Mouse (Mus musculus) neural tube, embryonic 14.5 days (tissue): Measurements from ENCODE around the gene Dnah3. TPM values are rescaled to one million over a fixed set of nuclear protein-coding genes. Genes with fewer than 3 reads are reported as not detected.

ENCODE experiments used
- ATAC-seq: fragments of 200-750 bp; cut with Nextera tagmentation; 2 replicates; pipeline ENCODE4 v1.8.0; 2017; ENCODE audit warnings: low read depth, mild to moderate bottlenecking, moderate TSS enrichment, moderate library complexity
- H3K27ac ChIP-seq: fragments of 300-500 bp; sonication (generic); 2 replicates; pipeline ENCODE4 v1.5.1; 2014; ENCODE audit warnings: low read depth, mild to moderate bottlenecking, control low read depth, low read length, moderate library complexity, mixed read lengths
- H3K27me3 ChIP-seq: fragments of 300-500 bp; sonication (generic); 2 replicates; pipeline ENCODE4 v1.6.1; 2014; ENCODE audit warnings: low read length; ENCODE audit not compliant: control insufficient read depth, insufficient read depth
- H3K36me3 ChIP-seq: fragments of 300-500 bp; sonication (generic); 2 replicates; pipeline ENCODE4 v1.6.1; 2014; ENCODE audit warnings: low read length, mixed read lengths; ENCODE audit not compliant: control insufficient read depth, insufficient read depth
- H3K4me1 ChIP-seq: fragments of 300-500 bp; sonication (generic); 2 replicates; pipeline ENCODE4 v1.6.1; 2014; ENCODE audit warnings: low read length; ENCODE audit not compliant: control insufficient read depth, insufficient read depth
- H3K4me2 ChIP-seq: fragments of 300-500 bp; sonication (generic); 2 replicates; pipeline ENCODE4 v1.6.1; 2014; ENCODE audit warnings: mild to moderate bottlenecking, low read depth, low read length, control low read depth
- H3K4me3 ChIP-seq: fragments of 300-500 bp; sonication (generic); 2 replicates; pipeline ENCODE4 v1.5.1; 2014; ENCODE audit warnings: low read depth, low read length, control low read depth, mixed read lengths
- H3K9ac ChIP-seq: fragments of 300-500 bp; sonication (generic); replicated peaks from 2 replicates; pipeline ENCODE4 v1.6.1; 2014; ENCODE audit warnings: low read depth, mild to moderate bottlenecking, control low read depth, low read length, mixed read lengths
- H3K9me3 ChIP-seq: fragments of 300-500 bp; sonication (generic); 2 replicates; pipeline ENCODE4 v1.6.1; 2016; ENCODE audit warnings: low read length; ENCODE audit not compliant: control insufficient read depth
- WGBS: fragments of 180-500 bp; shearing (Covaris S2); extraction: QIAGEN DNeasy Blood & Tissue Kit; methylation state at CpG from one replicate; pipeline ENCODE4 v1.1.7; 2014; 5-methylcytosine and 5-hydroxymethylcytosine counted together
- polyA plus RNA-seq: library from polyadenylated mRNA; unstranded; fragments of >200 nt; fragmentation: Nextera tagmentation; extraction: Ambion mirVana; gene quantifications from 2 replicates; pipeline ENCODE4 v1.2.1, GENCODE M21; 2014

The Dnah3 gene
- polyA plus RNA-seq, 1 experiment from 2014 or later = not detected

GRCm38 (mm10) chr7:119965651-119966395, 129.3 kb downstream of the Dnah3 start:
- H3K9me3 ChIP-seq = no peaks in the 10 kb centered on the region
- H3K4me1 ChIP-seq = no peaks in the 10 kb centered on the region
- no peaks in the 10 kb centered on the region for H3K36me3 ChIP-seq
- H3K27me3 ChIP-seq = no peaks in the 10 kb centered on the region
- 91% methylated on average over 9 of the region's 9 CpGs for WGBS
- no peak for ATAC-seq
- no peak overlapping the region for H3K27ac ChIP-seq
- H3K4me3 ChIP-seq = no peak overlapping the region
- H3K9ac ChIP-seq = no peak overlapping the region
- no peak overlapping the region for H3K4me2 ChIP-seq

- no peaks in the 10 kb centered on the region for H3K27me3 ChIP-seq
These were observed 129.9 kb downstream of the Dnah3 start for GRCm38 (mm10) chr7:119965205-119965604.

DNA sequence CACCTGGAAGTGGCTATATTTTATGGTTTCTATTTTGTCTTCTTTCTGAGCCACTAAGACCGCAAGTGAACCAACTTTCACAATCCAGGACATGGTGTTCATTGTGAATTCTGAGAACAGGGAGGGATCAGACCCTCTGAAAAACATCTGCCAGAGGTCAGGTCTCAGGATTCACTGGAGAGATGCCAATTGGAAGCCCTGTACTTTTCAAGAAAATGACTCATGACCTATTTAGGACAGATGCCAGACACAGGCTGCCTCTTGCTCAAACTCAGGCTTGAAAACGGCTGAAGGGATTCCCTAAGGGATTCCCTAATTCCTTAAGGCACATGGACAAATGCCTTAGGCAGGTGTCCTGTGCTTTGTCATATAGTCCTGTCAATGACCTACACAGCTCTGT, 134.0 kb downstream of the Dnah3 start:
- Histone ChIP-seq H3K9ac (no peak overlapping the region), H3K27ac (no peak overlapping the region), H3K27me3 (no peaks in the 10 kb centered on the region), H3K9me3 (no peaks in the 10 kb centered on the region), H3K4me3 (no peak overlapping the region), H3K4me1 (no peaks in the 10 kb centered on the region), H3K36me3 (no peaks in the 10 kb centered on the region), H3K4me2 (no peak overlapping the region)
- WGBS = 59% methylated on average over 2 of the region's 2 CpGs
- no peak for ATAC-seq

More at GRCm38 (mm10) chr7:119965205-119965604, 129.9 kb downstream of the Dnah3 start:
- Histone ChIP-seq H3K9ac (no peak overlapping the region), H3K4me2 (no peak overlapping the region), H3K4me3 (no peak overlapping the region), H3K36me3 (no peaks in the 10 kb centered on the region), H3K4me1 (no peaks in the 10 kb centered on the region), H3K27ac (no peak overlapping the region), H3K9me3 (no peaks in the 10 kb centered on the region)
- 92% methylated on average over 4 of the region's 4 CpGs for WGBS
- no peak for ATAC-seq

GRCm38 (mm10) chr7:119960546-119960945, 134.5 kb downstream of the Dnah3 start:
- Histone ChIP-seq H3K9me3 (no peaks in the 10 kb centered on the region), H3K9ac (no peak overlapping the region), H3K4me2 (no peak overlapping the region), H3K36me3 (no peaks in the 10 kb centered on the region), H3K27ac (no peak overlapping the region), H3K27me3 (no peaks in the 10 kb centered on the region), H3K4me1 (no peaks in the 10 kb centered on the region), H3K4me3 (no peak overlapping the region)
- WGBS = 86% methylated on average over 6 of the region's 6 CpGs
- no peak for ATAC-seq

GRCm38 (mm10) chr7:119960006-119960405, 135.1 kb downstream of the Dnah3 start:
- Histone ChIP-seq H3K9me3 (no peaks in the 10 kb centered on the region), H3K4me3 (no peak overlapping the region), H3K27me3 (no peaks in the 10 kb centered on the region), H3K4me2 (no peak overlapping the region), H3K27ac (no peak overlapping the region), H3K4me1 (no peaks in the 10 kb centered on the region), H3K9ac (no peak overlapping the region), H3K36me3 (no peaks in the 10 kb centered on the region)
- WGBS = 83% methylated on average over 6 of the region's 6 CpGs
- no peak for ATAC-seq

GRCm38 (mm10) chr7:119959491-119959890, 135.6 kb downstream of the Dnah3 start:
- H3K27me3 ChIP-seq = no peaks in the 10 kb centered on the region
- H3K4me3 ChIP-seq = no peak overlapping the region
- no peak overlapping the region for H3K9ac ChIP-seq
- H3K27ac ChIP-seq = no peak overlapping the region
- 92% methylated on average over 4 of the region's 4 CpGs for WGBS
- H3K9me3 ChIP-seq = no peaks in the 10 kb centered on the region
- H3K4me1 ChIP-seq = no peaks in the 10 kb centered on the region
- ATAC-seq = no peak
- no peaks in the 10 kb centered on the region for H3K36me3 ChIP-seq
- H3K4me2 ChIP-seq = no peak overlapping the region

DNA sequence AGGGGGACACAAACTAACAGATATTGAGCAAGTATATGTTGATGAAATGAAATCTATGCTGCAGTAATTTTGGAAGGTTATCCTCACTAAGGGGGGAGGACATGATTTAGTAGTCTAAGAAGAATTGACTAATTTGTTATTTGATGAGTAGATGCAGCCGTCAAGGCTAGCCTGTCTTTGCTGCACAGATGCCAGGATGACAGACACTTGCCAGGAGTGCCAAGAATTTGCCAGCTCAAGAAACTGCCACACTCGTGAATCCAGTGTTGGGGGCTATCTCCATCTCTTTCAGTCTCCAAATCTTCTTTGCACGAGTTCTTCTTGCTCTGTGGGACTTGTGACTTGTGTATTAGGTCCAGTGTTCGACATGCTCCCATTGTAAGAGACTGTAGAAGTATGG, 136.0 kb downstream of the Dnah3 start:
- no peaks in the 10 kb centered on the region for H3K4me1 ChIP-seq
- 70% methylated on average over 4 of the region's 4 CpGs for WGBS
- no peak overlapping the region for H3K4me2 ChIP-seq
- ATAC-seq = no peak
- H3K4me3 ChIP-seq = no peak overlapping the region
- no peaks in the 10 kb centered on the region for H3K9me3 ChIP-seq
- no peaks in the 10 kb centered on the region for H3K36me3 ChIP-seq
- H3K27ac ChIP-seq = no peak overlapping the region
- H3K9ac ChIP-seq = no peak overlapping the region
- no peaks in the 10 kb centered on the region for H3K27me3 ChIP-seq

DNA sequence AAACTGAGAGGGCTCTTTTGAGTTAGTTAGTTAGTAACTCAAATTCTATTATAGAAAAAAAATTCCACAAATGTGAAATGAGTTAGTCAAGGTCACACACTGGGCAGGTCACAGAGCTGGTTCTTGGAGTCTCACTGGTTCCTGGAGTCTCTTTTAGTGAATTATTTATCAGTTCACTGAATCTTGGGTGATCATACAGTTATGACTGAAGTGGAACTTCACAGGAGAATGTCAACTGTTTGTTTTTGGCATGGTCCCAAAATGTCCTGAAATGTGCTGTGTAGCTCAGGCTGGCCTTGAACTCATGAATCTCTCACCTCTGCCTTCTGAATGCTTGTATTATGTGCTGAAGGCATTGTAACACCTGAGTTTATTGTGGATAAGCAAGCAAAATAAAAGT, 137.7 kb downstream of the Dnah3 start:
- Histone ChIP-seq H3K4me2 (no peak overlapping the region), H3K27ac (no peak overlapping the region), H3K4me1 (no peaks in the 10 kb centered on the region), H3K27me3 (no peaks in the 10 kb centered on the region), H3K4me3 (no peak overlapping the region), H3K9me3 (no peaks in the 10 kb centered on the region), H3K9ac (no peak overlapping the region), H3K36me3 (no peaks in the 10 kb centered on the region)
- no peak for ATAC-seq

- Histone ChIP-seq H3K4me3 (no peak overlapping the region), H3K27ac (no peak overlapping the region), H3K4me2 (no peak overlapping the region), H3K27me3 (no peaks in the 10 kb centered on the region), H3K4me1 (no peaks in the 10 kb centered on the region), H3K9me3 (no peaks in the 10 kb centered on the region), H3K9ac (no peak overlapping the region), H3K36me3 (no peaks in the 10 kb centered on the region)
- no peak for ATAC-seq
- WGBS = 93% methylated on average over 1 of the region's 1 CpGs
These were observed 141.0 kb downstream of the Dnah3 start for GRCm38 (mm10) chr7:119954047-119954446.
